Mouse (Mus musculus) neural tube, embryonic 11.5 days (tissue): ENCODE results near the gene Fntb. TPM values are rescaled to one million over a fixed set of nuclear protein-coding genes. Genes with fewer than 3 reads are reported as not detected.

Experiments used
- ATAC-seq: fragments of 200-750 bp; cut with Nextera tagmentation; 2 replicates; pipeline ENCODE4 v1.8.0; 2017; ENCODE audit warnings: moderate number of reproducible peaks, mild to moderate bottlenecking, moderate TSS enrichment, moderate library complexity; ENCODE audit not compliant: insufficient read depth, low FRiP score, low TSS enrichment
- DNase-seq: peaks from one replicate; pipeline ENCODE4 v3.0.0-alpha.2; 2015; ENCODE audit warnings: low spot score
- H3K27ac ChIP-seq: fragments of 300-500 bp; sonication (generic); 2 replicates; pipeline ENCODE4 v1.5.1; 2014; ENCODE audit warnings: low read depth, mild to moderate bottlenecking, low read length
- H3K27me3 ChIP-seq: fragments of 300-500 bp; sonication (generic); 2 replicates; pipeline ENCODE4 v1.6.1; 2014; ENCODE audit warnings: mild to moderate bottlenecking, low read length, mixed read lengths; ENCODE audit not compliant: control insufficient read depth, insufficient read depth
- H3K36me3 ChIP-seq: fragments of 300-500 bp; sonication (generic); 2 replicates; pipeline ENCODE4 v1.6.1; 2014; ENCODE audit warnings: mild to moderate bottlenecking, low read length, moderate library complexity, mixed read lengths; ENCODE audit not compliant: control insufficient read depth, insufficient read depth
- H3K4me1 ChIP-seq: fragments of 300-500 bp; sonication (generic); 2 replicates; pipeline ENCODE4 v1.6.1; 2014; ENCODE audit warnings: low read length, mixed read lengths; ENCODE audit not compliant: control insufficient read depth, insufficient read depth
- H3K4me2 ChIP-seq: fragments of 300-500 bp; sonication (generic); 2 replicates; pipeline ENCODE4 v1.6.1; 2014; ENCODE audit warnings: low read depth, mild to moderate bottlenecking, moderate library complexity
- H3K4me3 ChIP-seq: fragments of 300-500 bp; sonication (generic); 2 replicates; pipeline ENCODE4 v1.5.1; 2014; ENCODE audit warnings: low read depth, low read length
- H3K9ac ChIP-seq: fragments of 300-500 bp; sonication (generic); 2 replicates; pipeline ENCODE4 v1.6.1; 2014; ENCODE audit warnings: mild to moderate bottlenecking, low read length
- H3K9me3 ChIP-seq: fragments of 300-500 bp; sonication (generic); 2 replicates; pipeline ENCODE4 v1.6.1; 2016; ENCODE audit warnings: low read length; ENCODE audit not compliant: control insufficient read depth
- WGBS: fragments of 180-500 bp; shearing (Covaris S2); extraction: QIAGEN DNeasy Blood & Tissue Kit; methylation state at CpG from one replicate; pipeline ENCODE4 v1.1.7; 2014; 5-methylcytosine and 5-hydroxymethylcytosine counted together
- polyA plus RNA-seq: library from polyadenylated mRNA; unstranded; fragments of >200 nt; fragmentation: Nextera tagmentation; extraction: Ambion mirVana; gene quantifications from 2 replicates; pipeline ENCODE4 v1.2.1, GENCODE M21; 2014

The Fntb gene
- polyA plus RNA-seq = 48.8 and 49.3 TPM in 2 replicates

DNA sequence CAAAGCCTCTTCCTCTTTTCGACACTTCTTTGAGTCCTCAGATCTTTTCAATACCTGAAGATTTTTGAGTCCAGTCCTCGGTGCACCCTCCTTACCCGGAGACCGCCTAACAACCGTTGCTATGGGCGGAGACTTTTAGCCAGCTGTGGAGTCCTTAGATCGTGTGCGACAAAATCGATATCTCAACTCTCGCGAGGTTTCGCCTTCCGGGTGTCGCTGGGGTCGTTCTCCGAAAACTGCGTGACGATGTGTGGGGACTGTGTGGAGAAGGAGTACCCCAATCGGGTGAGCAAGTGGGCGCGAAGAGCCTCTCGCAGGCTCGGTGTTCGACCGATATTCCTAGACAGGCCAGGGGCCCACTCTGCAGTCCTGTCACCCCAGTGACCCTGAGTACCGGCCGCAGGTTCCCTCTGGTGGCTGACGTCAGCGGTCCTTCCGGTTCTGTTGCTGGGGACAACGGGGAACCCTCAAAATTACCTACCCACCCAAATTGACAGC, at the start of gene Fntb, which contains the start of gene Churc1:
Gene Fntb, plus strand, starts transcription at position 236 of the 498 bp plus-strand sequence.
Gene Churc1, plus strand, starts transcription at position 185 of the 498 bp plus-strand sequence.
- WGBS = 0% methylated on average over 31 of the region's 31 CpGs
- Histone ChIP-seq H3K27me3 (no peaks in the 10 kb centered on the region), H3K9ac (peak within 1 kb of the TSS; percentile 84), H3K27ac (peak within 1 kb of the TSS; percentile 62; the same call in 1 of the 2 replicates), H3K36me3 (no peaks in the 10 kb centered on the region), H3K9me3 (no peaks in the 10 kb centered on the region), H3K4me3 (peak within 1 kb of the TSS; percentile 70), H3K4me1 (0 out of 2 replicates have a peak, but pooled peaks cover 4% of the 10 kb centered on the region), H3K4me2 (peak within 1 kb of the TSS; percentile 59)
- ATAC-seq = peak; percentile 98
- peak; percentile 92 for DNase-seq

DNA sequence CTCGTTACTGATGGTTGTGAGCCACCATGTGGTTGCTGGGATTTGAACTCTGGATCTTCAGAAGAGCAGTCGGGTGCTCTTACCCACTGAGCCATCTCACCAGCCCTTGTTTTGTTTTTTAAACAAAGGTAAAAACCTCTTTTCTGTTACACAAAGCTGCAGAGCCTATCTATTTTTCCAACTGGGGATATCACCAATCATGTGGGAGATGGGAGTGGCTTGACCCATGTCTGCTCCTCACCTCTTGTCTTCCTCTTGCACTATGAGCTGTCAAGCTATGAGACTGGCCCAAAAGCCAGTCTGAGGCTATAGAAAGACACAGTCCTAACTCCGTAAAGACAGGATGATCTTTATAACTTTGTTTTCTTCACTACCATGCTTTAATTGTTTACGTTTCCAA, 47.0 kb upstream of the Fntb start:
- no peak for ATAC-seq
- Histone ChIP-seq H3K4me3 (no peak overlapping the region), H3K4me2 (no peak overlapping the region), H3K4me1 (no peaks in the 10 kb centered on the region), H3K27me3 (no peaks in the 10 kb centered on the region), H3K36me3 (no peaks in the 10 kb centered on the region), H3K27ac (no peak overlapping the region), H3K9ac (no peak overlapping the region), H3K9me3 (no peaks in the 10 kb centered on the region)
- WGBS = 86% methylated on average over 4 of the region's 4 CpGs
- DNase-seq = no peak

DNA sequence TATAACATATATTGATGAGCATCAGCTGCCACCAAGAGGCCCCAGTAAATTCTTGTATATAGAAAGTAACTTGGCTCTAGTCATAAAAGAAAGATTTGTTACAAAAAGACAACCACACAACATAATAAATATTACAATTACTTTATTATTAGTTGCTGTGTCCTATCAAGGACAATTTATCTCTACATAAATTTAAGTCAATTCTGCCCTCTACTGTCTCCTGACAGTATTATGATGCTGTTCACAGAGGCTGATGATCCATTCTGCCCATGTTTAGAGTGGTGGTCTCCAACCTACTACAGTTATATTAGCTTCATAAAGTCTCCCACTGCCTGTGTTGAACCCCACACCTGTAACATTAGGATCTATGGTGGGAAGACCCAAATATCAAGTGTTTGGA, 44.8 kb upstream of the Fntb start:
- H3K4me2 ChIP-seq = no peak overlapping the region
- no peaks in the 10 kb centered on the region for H3K9me3 ChIP-seq
- no peaks in the 10 kb centered on the region for H3K27me3 ChIP-seq
- no peaks in the 10 kb centered on the region for H3K4me1 ChIP-seq
- DNase-seq (no peak), ATAC-seq (no peak)
- no peak overlapping the region for H3K4me3 ChIP-seq
- H3K9ac ChIP-seq = no peak overlapping the region
- no peaks in the 10 kb centered on the region for H3K36me3 ChIP-seq
- no peak overlapping the region for H3K27ac ChIP-seq

DNA sequence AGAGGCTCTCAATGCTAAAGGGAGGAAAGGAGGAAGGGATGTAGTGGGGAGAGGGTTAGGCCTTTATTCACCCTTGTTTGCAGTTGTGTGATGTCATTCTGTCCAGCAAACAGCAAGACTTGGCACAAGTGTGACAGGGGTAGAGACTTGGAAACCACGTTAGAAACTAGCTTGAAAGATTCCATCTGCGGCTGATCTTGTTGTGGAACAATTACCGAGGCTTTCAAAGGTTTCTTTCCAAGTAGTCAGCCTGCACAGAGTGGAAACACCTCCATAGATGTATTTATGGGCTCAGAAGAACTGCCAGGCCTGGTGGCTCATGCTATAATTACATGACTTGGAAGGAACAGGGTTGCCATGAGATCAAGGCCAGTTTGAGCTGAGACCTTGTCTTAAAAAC, 43.4 kb upstream of the Fntb start:
- H3K9me3 ChIP-seq = no peaks in the 10 kb centered on the region
- ATAC-seq (no peak), DNase-seq (no peak)
- no peak overlapping the region for H3K4me3 ChIP-seq
- H3K9ac ChIP-seq = no peak overlapping the region
- no peaks in the 10 kb centered on the region for H3K4me1 ChIP-seq
- no peaks in the 10 kb centered on the region for H3K36me3 ChIP-seq
- no peak overlapping the region for H3K4me2 ChIP-seq
- 89% methylated on average over 3 of the region's 3 CpGs for WGBS
- no peak overlapping the region for H3K27ac ChIP-seq
- no peaks in the 10 kb centered on the region for H3K27me3 ChIP-seq

DNA sequence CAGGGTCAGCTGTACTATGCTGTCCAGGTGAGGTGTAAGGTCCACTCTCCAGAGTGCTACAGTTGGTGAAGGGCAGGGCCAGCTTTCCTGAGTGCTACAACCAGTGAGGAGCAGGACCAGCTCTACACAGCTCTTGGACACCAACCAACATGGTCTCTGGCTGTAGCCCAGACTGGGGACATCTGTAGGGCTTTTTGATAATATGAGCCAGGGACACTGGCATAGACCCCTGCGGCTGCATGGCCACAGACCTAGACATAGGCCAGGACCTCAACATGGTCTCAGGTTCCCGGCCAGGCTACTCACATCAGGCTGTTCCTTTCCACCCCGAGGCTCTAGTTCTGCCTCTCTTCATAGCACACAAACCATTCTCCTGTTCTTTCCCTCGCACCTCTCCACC, 37.4 kb upstream of the Fntb start:
- WGBS = 90% methylated on average over 4 of the region's 4 CpGs
- no peak for DNase-seq

DNA sequence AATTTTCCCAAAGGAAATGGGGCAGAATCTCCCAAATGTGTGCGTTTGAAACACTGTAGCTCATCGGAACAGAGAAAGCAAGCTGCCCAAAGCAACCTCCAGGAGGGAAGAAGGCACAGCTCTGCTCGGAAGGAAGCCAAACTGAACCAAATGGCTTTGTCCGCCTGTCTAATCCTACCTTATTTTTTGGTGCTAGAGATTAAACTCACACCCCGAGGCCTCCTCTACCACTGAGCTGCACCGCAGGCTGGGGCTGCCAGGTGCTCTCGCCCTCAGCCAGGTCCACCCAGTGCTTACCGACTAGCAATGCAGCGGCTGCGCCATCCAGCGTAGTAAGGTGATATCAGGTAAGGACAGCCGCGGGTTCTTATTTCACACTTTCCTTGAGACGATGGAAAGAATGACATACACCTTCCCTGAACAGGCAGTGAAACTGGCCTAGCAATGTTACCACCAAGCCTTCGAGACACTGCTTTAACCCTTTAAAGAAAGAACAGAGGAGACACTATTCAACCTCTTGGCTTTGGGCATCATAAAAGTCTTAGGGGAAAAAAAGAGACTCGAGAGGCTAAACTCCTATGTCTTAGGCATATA, 14.4 kb upstream of the Fntb start:
- Histone ChIP-seq H3K9me3 (no peaks in the 10 kb centered on the region), H3K4me1 (no peaks in the 10 kb centered on the region), H3K27me3 (no peaks in the 10 kb centered on the region), H3K9ac (no peak overlapping the region), H3K4me3 (no peak overlapping the region), H3K36me3 (no peaks in the 10 kb centered on the region), H3K27ac (no peak overlapping the region), H3K4me2 (no peak overlapping the region)
- DNase-seq (no peak), ATAC-seq (no peak)
- WGBS = 84% methylated on average over 16 of the region's 16 CpGs

More for the DNA sequence above, 37.4 kb upstream of the Fntb start:
- no peak overlapping the region for H3K27ac ChIP-seq
- H3K4me2 ChIP-seq = no peak overlapping the region
- H3K9ac ChIP-seq = no peak overlapping the region
- no peaks in the 10 kb centered on the region for H3K4me1 ChIP-seq
- no peaks in the 10 kb centered on the region for H3K27me3 ChIP-seq
- ATAC-seq = no peak
- H3K36me3 ChIP-seq = no peaks in the 10 kb centered on the region
- H3K9me3 ChIP-seq = no peaks in the 10 kb centered on the region
- no peak overlapping the region for H3K4me3 ChIP-seq

DNA sequence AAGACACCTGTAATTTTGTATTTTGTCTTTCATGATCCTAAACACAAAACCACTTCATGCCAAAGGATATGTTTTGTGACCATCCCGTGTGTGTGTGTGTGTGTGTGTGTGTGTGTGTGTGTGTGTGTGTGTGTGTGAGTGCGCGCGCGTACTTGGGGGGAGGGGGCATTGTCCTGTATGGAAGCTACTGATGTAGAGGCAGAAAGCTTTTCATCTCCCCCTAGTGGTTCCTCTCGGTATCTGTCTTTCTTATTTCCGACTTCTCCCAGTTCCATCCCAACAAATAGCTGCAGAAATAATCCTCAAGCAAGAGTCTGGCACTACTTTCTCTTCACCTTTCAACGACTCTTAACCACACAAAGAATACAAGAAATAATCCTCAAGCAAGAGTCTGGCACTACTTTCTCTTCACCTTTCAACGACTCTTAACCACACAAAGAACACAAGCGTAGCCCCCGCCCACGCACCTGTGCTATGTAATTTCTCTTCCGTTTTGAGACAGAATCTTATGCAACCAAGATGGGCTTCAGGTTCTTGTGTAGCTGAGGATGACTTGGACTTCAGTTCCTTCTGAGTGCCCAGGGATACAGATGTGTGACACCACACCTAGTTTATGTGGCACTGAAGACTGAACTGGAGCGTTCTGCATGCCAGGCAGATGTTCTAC, 12.6 kb upstream of the Fntb start:
- Histone ChIP-seq H3K9me3 (no peaks in the 10 kb centered on the region), H3K36me3 (no peaks in the 10 kb centered on the region), H3K4me1 (no peaks in the 10 kb centered on the region), H3K27ac (no peak overlapping the region), H3K4me3 (no peak overlapping the region), H3K9ac (no peak overlapping the region), H3K27me3 (no peaks in the 10 kb centered on the region), H3K4me2 (no peak overlapping the region)
- WGBS = 54% methylated on average over 14 of the region's 14 CpGs
- DNase-seq (peak; percentile 34), ATAC-seq (no peak)

DNA sequence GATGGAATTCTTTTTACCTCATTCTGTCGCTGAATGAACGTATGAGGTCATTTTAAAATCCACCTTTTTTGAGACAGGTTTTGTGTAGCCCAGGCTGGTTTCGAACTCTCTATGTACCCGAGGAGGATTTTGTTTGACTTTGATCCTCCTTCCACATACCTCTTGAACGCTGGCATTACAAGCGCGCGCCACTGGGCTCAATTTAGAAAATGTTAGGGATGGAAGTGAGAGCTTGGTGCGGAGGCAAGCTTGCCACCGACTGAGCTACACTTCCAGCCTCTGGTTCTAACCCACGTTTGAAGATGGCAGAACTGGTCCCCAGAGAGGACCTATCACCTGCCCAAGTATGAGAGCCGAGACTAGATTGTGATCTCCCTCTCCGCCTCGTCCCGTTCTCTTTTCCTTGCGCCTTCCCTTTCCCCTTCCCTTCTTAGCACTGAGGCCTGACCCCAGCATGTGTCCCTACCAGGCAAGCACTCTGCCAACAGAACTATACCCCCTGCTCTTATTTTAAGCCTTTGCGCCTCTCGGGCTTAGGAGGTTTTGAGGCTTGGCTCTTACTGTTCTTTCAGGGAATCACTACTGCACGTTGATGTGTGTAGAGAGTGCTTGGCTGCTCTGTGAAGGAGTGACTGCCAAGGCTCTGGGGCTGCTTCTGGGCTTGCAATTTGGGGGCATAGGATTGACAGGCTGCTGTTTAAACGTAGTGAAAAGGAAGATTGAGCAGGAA, 677 bp downstream of the Fntb start:
- Histone ChIP-seq H3K4me3 (peak overlapping the region; percentile 70), H3K4me1 (0 out of 2 replicates have a peak, but pooled peaks cover 4% of the 10 kb centered on the region), H3K36me3 (no peaks in the 10 kb centered on the region), H3K27ac (no peak overlapping the region), H3K27me3 (no peaks in the 10 kb centered on the region), H3K4me2 (peak overlapping the region; percentile 59), H3K9me3 (no peaks in the 10 kb centered on the region), H3K9ac (peak overlapping the region; percentile 84)
- ATAC-seq (peak; percentile 18; the same call in 1 of the 2 replicates), DNase-seq (peak; percentile 23)
- 34% methylated on average over 20 of the region's 20 CpGs for WGBS
